Mouse (Mus musculus) R1 (cell line): Measurements from ENCODE around the gene Dcdc2b.

Experiments
- DNase-seq: peaks from one replicate; pipeline ENCODE4 v3.0.0-alpha.2; 2018; ENCODE audit warnings: low read depth, low spot score

Gene Dcdc2b

GRCm38 (mm10) chr4:129578466-129578865, 35.6 kb downstream of the Dcdc2b start, which contains the start of gene Fam167b:
Gene Fam167b (minus strand): TSS chr4:129578549.
- DNase-seq, result no peak

DNA sequence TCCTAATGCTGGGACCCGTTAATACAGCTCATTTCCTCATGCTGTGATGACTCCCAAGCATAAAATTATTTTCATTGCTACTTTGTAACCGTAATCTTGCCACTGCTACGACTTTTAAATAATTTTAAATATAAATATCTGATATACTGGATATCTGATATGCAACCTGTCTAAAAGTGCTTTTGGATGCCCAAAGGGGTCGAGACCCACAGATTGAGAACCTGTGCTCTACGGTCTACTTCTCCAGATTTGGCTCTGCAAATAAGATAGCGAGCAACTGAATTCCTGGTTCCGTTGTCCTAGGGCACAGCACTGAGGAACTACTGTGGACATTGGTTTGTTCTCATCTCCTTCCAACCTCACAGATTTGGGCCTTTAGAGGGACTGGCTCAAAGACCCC, 36.4 kb downstream of the Dcdc2b start:
- DNase-seq, result no peak

DNA sequence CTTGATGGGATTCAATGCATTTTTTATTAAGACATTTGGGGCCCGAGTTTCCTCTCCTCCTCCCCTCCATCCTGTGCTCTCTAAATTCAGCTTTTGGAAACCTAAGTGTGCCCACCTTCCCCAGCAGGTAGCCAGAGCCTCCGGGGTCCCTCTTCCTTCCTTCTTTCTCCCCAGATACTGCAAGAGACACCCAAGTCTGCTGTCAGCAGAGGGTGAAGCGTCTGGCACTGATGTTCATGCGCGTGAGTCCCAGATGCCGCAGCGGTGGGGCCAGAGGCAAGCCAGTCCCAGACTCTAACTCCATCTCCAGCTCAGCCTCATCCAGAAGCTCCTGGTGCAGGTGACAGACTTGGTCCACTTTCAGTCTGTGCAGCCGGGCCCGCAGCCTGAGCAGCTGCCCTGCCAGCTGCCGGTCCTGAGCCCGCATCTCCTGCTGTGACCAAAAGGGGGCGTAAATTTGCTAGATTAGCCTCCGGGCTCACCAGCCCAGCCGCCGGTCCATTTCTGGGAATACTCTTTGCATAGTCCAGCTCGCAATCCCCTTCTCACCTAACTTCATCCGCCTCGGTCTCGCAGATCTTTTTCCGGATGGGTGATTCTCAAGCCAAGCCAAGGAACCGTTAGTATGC, 37.1 kb downstream of the Dcdc2b start:
- DNase-seq, result peak; percentile 63

- DNase-seq, result no peak
These were observed 38.7 kb downstream of the Dcdc2b start for GRCm38 (mm10) chr4:129575171-129575844.

DNA sequence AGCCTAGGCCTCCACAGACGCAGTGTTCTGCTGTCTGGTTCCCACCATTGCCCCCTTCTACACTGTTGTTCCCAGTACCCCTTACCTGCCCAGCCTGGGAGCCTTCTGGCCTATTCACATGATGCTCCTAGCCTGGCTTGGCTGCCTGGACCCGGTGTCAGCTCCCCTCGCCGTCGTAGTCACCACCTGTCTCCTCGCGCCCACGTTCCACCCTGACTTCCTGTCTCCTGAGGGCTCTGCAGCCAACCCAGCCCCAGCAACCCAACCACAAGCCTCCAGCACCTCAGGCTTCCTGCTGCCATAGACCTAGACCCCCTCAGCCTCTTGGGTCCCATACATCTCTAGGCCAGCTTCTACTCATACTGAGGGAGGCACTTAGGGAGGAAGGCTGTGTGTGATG, 40.6 kb downstream of the Dcdc2b start, which contains the start of gene Lck:
TSS of gene Lck (minus strand) at position 212 of the 400 bp plus-strand sequence.
- DNase-seq, result no peak

DNA sequence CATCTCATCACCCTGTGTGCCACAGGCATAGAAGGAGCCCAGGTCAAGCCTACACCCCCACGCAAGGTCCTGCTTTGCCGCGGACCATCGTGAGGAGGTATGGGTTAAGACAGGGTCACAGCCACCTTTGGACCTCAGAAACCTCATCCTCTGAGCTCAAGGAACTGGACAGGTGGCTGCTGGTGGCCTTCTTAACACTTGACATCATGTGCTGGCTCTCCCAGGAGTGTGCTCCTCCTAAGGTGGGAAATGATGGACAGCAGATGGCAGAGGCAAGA, 41.0 kb downstream of the Dcdc2b start:
- no peak for DNase-seq

DNA sequence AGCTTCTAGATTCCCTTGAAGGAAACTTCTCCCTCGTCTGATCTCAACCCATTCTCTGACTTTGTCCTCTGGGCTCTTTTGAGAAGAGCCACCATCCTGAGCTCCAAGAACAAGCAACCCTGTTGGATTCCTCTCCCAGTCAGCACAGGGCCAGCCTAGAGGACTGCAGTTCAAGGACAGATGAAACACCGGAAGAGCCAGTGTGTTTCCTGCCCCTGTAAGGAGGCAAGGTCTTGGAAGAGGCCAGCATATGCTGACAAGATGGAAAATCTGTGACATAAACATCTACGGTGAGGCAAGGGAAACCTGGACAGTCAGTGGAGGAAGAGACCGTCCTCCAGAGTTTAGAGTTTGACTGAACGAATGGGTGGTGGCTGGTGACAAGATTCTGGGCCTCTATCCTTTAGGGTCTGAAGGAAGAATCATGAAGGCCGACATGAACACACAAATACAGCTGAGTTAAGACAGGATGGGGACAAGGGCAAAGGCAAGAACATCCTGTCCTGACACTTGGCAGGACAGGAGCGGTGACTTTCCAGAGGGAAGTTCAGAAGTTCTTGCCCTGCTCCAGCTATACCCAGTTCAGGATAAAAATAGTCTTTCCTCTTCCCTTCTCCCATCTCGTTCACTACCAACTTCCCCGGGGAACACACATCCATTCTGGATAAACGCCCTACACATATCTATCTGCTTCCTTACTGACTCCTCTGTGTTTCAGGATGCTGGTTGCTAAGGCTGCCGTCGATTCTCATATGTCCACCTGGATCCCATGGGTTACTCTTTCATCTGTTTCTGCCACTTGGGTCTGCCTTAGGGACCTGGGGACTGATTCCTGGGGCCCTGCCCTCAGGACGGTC, 41.6 kb downstream of the Dcdc2b start:
- DNase-seq, result no peak

DNA sequence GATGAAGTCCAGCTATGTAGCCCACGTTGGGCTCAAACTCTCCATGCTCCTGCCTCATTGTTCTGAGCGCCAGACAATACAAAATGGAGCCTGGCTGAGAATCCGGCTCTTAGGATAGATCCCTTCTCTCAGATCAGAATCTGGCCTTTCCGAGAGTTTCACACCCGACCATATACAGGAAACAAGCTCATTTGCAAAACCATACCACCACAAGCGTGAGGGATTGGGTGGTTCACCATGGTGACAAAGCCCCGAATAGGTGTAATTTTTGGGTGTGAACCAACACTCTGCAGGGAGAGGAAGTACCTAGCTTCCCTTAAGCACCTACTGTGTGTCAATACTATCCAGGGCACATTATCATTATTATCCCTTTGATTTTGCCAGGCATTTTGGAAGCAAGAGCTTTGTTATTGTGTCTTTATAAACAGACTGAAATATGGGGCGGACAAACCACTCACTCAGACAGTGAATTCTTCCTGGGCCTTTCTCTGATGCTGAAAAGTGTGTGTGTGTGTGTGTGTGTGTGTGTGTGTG, 42.4 kb downstream of the Dcdc2b start:
- DNase-seq, result peak; percentile 81

DNA sequence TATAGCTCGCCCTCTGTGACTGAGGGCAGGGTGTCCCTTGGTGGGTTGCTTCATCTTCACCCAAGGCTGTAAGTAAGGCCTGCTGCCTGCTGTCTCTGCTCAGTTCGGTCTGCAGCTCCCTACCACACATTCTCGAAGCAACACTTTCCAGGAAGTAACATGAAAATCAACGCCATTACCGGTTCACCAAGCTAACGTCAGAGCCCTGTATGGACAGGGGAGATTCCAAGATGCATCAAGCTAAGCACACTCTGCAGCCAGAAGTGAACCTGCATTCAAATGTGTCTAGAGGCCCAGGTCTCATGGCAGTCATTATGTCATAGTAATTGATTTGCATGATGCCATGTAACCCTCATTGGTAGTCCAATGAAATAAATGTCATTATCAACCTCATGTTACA, 44.0 kb downstream of the Dcdc2b start:
- DNase-seq, result no peak

DNA sequence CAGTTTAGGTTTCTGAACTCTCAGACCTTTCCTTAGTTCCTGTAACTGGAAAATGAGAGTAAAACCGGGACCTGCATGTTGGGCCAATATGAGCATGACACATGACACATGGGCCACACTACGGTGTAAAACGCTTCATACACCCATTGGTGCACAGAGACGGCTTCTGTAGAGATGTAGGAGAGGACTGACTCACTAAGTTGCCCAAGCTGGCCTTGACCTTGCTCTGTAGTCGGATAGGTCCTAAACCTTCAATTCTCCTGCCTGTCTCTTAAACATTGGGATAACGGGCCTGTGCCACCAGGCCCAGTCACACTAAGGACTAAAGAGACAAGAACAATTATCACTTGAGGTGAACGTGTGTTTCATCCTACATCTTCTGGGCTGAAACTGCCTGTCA, 45.7 kb downstream of the Dcdc2b start:
- DNase-seq, result no peak

DNA sequence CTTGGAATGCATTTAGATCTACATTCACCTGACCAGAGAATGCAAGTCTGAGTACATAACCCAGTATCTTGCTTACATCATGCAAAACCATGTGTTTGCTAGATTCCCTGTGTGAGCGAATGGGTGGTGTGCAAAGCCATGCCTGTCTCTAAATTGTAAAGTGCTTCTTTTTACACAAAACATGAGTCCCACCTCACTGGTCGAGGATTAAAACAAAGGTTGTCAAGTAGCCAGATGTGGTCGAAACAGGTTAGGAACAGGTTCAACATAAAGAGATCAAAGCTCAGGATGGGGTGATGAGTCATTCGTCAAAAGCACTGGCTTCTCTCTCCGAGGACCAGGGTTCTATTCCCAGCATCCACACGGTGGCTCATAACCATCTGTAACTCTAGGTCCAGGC, 48.9 kb downstream of the Dcdc2b start:
- DNase-seq, result peak; percentile 21

DNA sequence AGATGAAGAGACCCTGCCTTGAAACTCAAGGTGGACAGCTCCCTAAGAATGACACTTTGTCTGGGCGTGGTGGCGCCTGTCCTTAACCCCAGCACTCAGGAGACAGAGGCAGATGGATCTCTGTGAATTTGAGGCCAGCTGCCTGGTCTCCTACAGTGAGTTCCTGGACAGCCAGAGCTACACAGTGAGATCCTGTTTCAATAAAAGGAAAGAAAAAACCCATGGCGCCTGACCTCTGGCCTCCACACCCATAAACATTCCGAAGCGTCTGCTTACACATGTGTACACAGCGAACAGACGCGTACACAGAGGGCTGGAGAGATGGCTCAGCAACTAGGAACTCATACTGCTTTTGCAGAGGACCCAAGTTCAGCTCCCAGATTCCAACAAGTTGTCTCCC, 50.3 kb downstream of the Dcdc2b start:
- DNase-seq, result no peak

GRCm38 (mm10) chr4:129561184-129561583, 52.9 kb downstream of the Dcdc2b start:
- no peak for DNase-seq
